Mouse (Mus musculus): Measurements from ENCODE around the gene 2510039O18Rik.

DNA sequence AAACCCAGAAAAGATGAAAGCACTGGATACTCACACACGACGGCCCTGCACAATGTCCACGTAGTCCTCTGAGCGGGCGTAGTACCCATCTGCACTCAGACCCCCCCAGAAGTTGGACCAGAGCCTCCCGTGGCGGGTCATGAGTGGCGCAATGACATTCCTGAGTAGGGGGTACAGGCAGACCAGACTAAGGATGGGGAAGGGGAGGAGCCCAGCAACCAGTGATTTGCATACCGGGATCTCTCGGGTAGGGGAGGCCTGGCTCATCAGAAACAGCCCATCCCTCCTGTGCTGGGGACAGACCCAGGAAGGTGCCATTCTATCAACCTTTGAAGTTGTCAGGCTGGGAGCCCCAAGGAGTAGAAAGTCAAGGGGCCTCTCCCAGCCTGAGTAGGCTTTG lies 19.7 kb upstream of the 2510039O18Rik start:
- TF ChIP-seq CTCF (IDR thresholded peaks at IDR 0.05), result no peak
- TF ChIP-seq POLR2A (IDR thresholded peaks at IDR 0.05; ENCODE audit: insufficient read depth, low read depth, low read length), result no peak

Data from heart, adult 2 months (tissue).